Mouse (Mus musculus): Measurements from ENCODE around the gene Lipa. TPM values are rescaled to one million over a fixed set of nuclear protein-coding genes. Genes with fewer than 3 reads are reported as not detected.

Lipa gene
- total RNA-seq (2021), result 10 to 100 TPM; 12.5 to 17.1 TPM
- long read RNA-seq, experiment 1, transcript Lipa-201 (10 exons, 2,969 nt), result major isoform, 21 of 23 reads
- long read RNA-seq, experiment 1, partial matches to known transcripts, result 2 of 23 reads
- long read RNA-seq, experiment 1, other reads (novel, unspliced or antisense), result 0 of 23 reads
- long read RNA-seq, experiment 2, transcript Lipa-201 (10 exons, 2,969 nt), result major isoform, 10 of 14 reads
- long read RNA-seq, experiment 2, partial matches to known transcripts, result 0 of 14 reads
- long read RNA-seq, experiment 2, other reads (novel, unspliced or antisense), result 2 of 14 reads

- peak; percentile 96 for DNase-seq
These were observed at the start of gene Lipa for GRCm38 (mm10) chr19:34526941-34527682. TSS of gene Lipa (minus strand) at chr19:34527474.

GRCm38 (mm10) chr19:34573650-34574049 is 46.4 kb upstream of the Lipa start:
- no peak for DNase-seq

GRCm38 (mm10) chr19:34571080-34571479 is 43.8 kb upstream of the Lipa start:
- DNase-seq, result no peak

GRCm38 (mm10) chr19:34569896-34570476 is 42.7 kb upstream of the Lipa start:
- no peak for DNase-seq

- no peak for DNase-seq
These were observed 42.0 kb upstream of the Lipa start for GRCm38 (mm10) chr19:34568988-34569895.

GRCm38 (mm10) chr19:34566178-34566784 is 39.0 kb upstream of the Lipa start:
- DNase-seq, result no peak

GRCm38 (mm10) chr19:34562556-34562955 is 35.3 kb upstream of the Lipa start:
- DNase-seq, result no peak

GRCm38 (mm10) chr19:34556621-34557020 is 29.3 kb upstream of the Lipa start:
- DNase-seq, result peak; percentile 16

- DNase-seq, result no peak
These were observed 26.8 kb upstream of the Lipa start for GRCm38 (mm10) chr19:34554061-34554460.

GRCm38 (mm10) chr19:34553522-34553921 is 26.2 kb upstream of the Lipa start:
- DNase-seq, result no peak

GRCm38 (mm10) chr19:34553021-34553420 is 25.7 kb upstream of the Lipa start:
- no peak for DNase-seq

- DNase-seq, result no peak
These were observed 24.7 kb upstream of the Lipa start for GRCm38 (mm10) chr19:34551981-34552380.

GRCm38 (mm10) chr19:34550534-34551223 is 23.4 kb upstream of the Lipa start, which contains the start of gene Ifit2:
TSS of gene Ifit2 (plus strand) at chr19:34550694.
- DNase-seq, result peak; percentile 57

- no peak for DNase-seq
These were observed 22.9 kb upstream of the Lipa start for GRCm38 (mm10) chr19:34550205-34550533.

GRCm38 (mm10) chr19:34547976-34548375 is 20.7 kb upstream of the Lipa start:
- DNase-seq, result peak; percentile 83

GRCm38 (mm10) chr19:34546211-34546610 is 18.9 kb upstream of the Lipa start:
- no peak for DNase-seq

- no peak for DNase-seq
These were observed 12.1 kb upstream of the Lipa start for GRCm38 (mm10) chr19:34539422-34539821.

GRCm38 (mm10) chr19:34532061-34532751 is 4.9 kb upstream of the Lipa start:
- no peak for DNase-seq

GRCm38 (mm10) chr19:34526321-34526923 is 852 bp downstream of the Lipa start:
- DNase-seq, result no peak

- no peak for DNase-seq
These were observed 2.6 kb downstream of the Lipa start for GRCm38 (mm10) chr19:34524646-34525045.
